Mouse (Mus musculus) liver, postnatal 0 days (tissue): Measurements from ENCODE around the gene Ppm1h.

Experiments used
- CTCF ChIP-seq: sonication (generic); IDR thresholded peaks from 2 replicates; pipeline ENCODE4 v1.5.1; 2016; ENCODE audit warnings: antibody characterized with exemption, low read depth
- EP300 ChIP-seq: IDR thresholded peaks from 2 replicates; pipeline ENCODE4 v1.6.1; 2016; ENCODE audit warnings: antibody characterized with exemption, low read depth, mild to moderate bottlenecking

DNA sequence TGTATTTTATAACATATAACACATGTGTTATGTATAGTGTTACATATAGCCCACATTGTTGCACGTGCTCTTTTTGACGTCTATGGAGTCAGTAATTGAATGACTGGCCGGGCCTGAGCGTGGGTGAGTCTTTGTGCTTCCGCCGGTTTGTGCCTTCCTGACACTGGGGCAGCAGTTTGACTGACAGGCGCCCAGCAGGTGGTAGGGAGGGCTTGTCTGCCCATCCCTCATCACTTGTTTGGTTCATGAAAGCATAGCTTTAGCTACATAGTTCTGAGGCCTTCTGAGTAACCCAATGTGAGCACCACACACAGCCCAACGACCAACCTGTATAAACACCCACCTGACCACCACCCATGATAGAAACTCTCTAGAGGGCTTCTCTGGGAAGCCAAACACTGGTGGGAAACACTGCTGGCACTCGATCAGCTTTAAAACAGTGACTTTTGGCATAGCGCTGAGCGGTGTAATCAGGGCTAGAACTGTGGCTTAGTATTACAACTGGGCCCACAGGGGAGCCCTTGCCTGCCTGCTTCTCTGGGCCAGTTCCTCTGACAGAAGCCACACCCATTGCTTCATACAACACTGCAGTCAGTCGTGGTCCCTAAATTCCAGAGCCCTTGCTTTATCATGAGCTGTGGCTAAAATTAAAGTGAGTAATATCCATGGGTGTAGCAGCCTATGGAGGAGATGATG is 149.3 kb downstream of the Ppm1h start:
- TF ChIP-seq CTCF (no peak), EP300 (no peak)
